Mouse (Mus musculus): ENCODE measurements around the gene Clec2d.
"Not testable (repeated sequence)": the region's sequence is repeated elsewhere in the genome, so short reads cannot be mapped to it uniquely, and the experiment has no call there.

Clec2d gene

GRCm38 (mm10) chr6:129187200-129187651 is 6.8 kb downstream of the Clec2d start:
- DNase-seq (ENCODE audit: low spot score), result no peak

- DNase-seq (ENCODE audit: low spot score), result not testable (repeated sequence)
Measured at GRCm38 (mm10) chr6:129187816-129188215, 7.4 kb downstream of the Clec2d start.

DNA sequence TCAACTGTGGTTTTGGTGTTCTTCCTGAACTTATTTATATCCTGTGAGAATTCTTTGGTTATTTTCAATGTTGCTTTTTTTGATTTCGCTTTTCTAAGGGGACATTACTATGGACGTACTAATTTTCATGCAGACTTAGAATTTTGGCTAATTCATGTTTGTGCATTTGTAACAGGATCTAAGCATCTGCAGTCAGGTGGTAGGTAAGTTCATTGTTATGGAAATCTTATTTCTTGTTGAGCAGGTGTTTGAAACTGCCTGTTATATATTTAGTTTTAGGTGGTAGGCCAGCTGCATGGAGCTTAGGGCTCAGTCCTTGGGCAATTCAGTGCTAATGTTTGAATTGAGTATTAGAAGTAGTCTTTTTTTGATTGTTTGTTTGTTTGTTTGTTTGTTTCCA is 13.0 kb downstream of the Clec2d start:
- no peak for DNase-seq (ENCODE audit: low spot score)

DNA sequence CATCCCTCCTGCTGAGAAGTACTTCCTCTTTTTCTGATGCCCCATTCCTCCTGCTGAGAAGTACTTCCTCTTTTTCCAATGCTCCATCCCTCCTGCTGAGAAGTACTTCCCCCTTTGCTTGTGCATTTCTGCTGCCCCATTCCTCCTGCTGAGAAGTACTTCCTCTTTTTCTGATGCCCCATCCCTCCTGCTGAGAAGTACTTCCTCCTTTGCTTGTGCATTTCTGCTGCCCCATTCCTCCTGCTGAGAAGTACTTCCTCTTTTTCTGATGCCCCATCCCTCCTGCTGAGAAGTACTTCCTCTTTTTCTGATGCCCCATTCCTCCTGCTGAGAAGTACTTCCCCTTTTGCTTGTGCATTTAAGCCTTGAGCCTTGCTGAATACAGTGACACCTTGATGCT is 19.7 kb downstream of the Clec2d start:
- DNase-seq (ENCODE audit: low spot score), result not testable (repeated sequence)

DNA sequence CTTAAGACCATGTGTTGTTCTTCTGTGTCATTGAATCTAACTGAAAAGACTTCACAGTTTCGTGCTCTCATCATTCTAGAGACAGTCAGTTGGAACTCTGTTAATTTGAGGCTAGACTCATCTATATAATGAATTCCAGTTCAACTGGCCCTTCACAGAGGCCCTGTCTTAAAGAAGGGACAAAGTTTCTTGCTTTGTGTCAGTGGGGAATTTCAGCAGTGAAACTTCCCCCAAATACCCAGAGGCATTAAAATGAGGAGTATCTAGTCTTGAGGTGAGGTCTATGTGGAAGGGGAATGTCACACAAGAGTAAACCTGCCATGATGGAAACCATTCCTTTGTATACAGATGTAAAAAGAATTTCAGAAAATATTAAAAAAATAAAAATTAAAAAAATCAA is 21.9 kb downstream of the Clec2d start:
- no peak for DNase-seq (ENCODE audit: low spot score)

DNA sequence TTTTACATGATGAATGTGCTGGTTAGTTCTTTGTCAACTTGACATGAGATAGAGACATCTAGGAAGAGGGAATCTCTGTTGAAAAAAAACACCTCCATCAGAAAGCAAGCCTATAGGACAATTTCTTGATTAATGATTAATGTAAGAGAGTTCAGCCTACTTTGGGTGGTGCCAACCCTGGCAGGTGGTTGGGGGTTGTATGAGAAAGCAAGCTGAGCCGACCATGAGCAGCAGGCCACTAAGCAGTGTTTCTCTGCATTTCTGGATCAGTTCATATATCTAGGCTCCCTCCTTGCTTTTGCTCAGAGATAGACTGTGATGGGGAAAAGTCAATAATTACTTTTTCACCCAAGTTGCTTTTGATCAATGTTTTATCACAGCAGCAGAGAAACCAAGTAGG is 23.9 kb downstream of the Clec2d start:
- no peak for DNase-seq (ENCODE audit: low spot score)

- DNase-seq (ENCODE audit: low spot score), result no peak
Measured at GRCm38 (mm10) chr6:129204838-129205237, 24.4 kb downstream of the Clec2d start.

DNA sequence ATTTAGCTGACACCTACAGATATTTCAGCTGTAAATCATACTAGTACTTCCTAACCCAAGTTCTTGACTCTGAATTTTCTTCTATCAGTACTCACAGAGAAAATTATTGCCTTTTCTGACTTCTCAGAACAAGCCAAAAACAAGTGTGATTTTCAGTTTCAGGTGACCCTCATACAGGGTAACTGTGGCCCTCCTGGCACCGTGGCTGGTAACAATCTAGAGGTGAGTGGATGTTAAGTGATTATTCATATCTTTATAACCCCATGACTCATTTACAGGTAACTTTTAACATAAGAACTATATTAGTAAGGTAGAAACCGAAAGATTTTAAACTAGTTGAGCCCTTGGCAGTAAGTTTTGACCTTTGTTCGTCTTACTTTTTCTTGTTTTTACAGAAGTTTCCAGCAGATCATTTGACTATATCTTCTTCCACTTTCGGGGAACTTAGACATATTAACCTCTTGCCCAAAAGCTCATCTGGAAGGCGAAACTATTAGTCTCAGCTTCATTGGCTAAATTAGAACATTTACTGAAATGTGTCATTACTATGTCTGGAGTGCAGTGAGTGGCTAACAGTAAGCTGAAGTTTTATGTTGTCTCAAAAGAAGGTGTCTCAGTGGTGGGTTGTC is 28.6 kb downstream of the Clec2d start:
- DNase-seq (ENCODE audit: low spot score), result no peak

DNA sequence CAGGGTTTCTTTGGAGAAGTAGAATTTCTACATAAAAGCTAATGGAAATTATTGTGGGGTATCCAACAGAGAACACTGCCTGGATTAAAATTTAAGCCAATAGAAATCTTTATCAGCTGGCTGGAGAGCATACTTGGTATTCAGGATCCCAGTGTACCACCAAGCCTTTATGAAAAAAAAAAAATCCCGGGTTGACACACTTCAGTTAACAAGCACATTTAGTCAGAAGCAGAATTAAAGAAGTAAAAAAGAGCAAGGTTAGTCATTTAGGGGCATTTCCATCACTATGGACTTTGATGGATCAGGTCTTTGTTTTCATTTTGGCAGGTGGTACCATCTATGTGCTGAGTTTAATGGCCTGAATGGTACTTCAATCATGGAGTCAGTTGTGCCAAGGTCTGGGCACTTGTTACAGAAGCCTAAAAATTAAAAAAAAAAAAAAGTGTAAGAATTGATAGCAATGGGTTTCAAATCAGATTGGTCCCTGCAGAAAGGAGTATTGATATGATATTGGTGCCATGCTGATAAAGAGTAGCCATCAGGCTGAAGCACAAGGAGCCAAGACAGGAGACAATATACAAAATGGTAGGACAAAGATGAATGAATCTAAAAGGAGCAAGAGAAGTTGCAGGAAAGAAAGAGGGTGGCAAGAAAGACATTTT is 29.5 kb downstream of the Clec2d start:
- DNase-seq (ENCODE audit: low spot score), result no peak

DNA sequence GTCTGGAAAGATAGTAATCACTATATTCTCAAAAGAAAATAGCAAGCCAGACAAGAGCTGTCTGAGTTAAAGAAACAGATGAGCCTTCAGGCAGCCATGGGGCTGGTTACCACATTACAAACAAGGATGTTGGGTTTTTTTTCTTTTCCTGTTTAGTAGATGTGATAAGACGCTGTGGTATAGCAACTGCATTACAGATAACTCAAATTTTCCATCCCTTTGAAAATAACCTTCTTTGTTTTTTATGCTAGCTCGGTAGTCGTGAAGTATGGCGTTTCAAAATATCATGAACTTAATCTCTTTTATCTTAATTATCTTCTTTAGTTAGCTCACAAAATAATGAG is 30.0 kb downstream of the Clec2d start:
- DNase-seq (ENCODE audit: low spot score), result no peak

DNA sequence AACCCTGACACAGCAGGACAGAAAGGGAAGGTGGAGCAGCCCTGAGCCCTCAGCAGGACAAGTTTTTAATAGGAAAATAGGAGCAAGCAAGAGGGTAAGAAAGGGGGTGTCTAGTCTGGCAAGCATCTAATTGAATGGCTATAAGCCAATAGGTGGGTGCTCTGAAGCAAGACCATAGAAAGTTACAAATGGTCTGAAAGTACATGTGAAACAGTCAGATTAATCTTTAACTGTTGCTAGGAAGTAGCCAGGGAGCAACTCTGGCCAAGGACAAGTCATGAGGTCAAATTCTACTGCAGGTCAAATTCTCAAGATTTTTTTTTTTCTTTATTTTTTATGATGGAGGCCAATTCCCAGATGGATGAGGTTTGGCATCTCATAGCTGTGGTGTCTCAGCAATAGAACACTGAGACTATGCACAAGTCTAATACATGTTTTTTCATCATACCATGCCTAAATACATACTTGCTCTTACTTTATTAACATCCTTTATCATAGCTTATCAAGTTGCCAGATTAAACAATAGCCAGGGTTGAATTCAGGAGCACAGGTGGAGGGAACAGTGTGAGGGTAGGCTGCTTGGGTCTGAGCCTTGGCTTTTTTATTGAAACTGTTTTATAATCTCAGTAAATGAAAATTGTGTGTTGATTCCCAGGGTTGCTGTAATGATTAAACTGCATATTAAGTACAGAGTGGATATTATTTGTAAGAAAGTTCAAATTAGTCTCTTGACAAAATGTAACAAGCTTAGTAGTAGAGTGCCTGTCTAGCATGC is 32.2 kb downstream of the Clec2d start:
- DNase-seq (ENCODE audit: low spot score), result peak; percentile 47

GRCm38 (mm10) chr6:129213497-129213896 is 33.1 kb downstream of the Clec2d start:
- no peak for DNase-seq (ENCODE audit: low spot score)

DNA sequence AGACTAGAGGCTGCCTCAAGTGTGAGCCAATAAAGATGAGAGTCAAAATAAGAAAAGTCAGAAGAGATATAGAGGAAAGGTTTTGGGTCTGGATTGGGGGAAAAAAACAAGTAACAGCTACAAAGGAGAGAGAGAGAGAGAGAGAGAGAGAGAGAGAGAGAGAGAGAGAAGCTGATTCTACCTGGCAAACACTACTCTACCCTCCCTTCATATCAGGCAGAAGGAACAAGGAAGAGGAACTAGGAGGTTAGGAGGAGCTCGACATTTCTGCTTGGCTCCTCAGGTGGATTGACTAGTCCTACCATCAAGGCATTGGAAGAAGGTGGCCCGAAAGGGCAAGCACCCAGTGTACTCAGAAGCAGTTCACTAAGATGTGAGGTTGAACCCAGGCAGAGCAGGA is 33.8 kb downstream of the Clec2d start:
- no peak for DNase-seq (ENCODE audit: low spot score)

DNA sequence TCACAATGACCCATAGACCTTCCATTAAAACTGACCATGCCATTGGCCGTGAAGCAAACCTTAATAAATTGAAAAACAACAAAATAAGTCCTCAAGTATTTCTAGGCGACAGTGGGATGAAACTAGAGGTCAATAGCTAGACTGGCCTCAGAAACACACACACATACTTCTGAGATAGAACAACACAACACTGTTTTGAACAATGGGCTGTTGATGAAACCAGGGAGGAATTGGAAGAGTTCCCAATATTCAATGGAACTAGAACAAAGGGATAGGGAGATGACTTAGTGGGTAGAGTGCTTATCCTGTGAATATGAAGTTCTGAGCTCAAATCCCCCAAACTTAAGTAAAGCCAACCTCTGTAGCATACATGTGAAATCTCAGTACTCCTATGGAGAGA is 34.6 kb downstream of the Clec2d start:
- no peak for DNase-seq (ENCODE audit: low spot score)

- DNase-seq (ENCODE audit: low spot score), result no peak
Measured at GRCm38 (mm10) chr6:129215886-129216637, 35.6 kb downstream of the Clec2d start.

DNA sequence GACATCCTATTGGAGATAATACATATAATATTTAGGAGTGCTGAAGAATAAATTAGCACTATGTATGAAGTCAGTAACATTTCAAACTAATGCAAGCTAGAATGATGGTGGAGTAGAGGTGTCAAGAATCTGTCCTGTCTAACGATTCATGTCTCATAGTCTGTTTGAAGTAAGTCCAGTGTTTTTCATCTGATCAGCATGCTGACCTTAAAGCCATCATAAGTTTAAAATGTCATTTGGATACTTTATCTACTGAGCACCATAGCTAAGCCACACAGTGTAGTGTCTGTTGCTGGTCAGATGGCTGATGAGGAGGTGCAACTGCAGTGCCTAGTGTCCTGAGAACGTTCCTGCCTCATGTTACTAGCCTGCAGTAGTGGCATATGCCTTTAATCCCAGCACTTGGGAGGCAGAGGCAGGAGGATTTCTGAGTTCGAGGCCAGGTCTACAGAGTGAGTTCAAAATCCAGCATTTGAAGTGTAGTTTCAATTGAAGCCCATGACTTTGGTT is 36.4 kb downstream of the Clec2d start:
- no peak for DNase-seq (ENCODE audit: low spot score)

DNA sequence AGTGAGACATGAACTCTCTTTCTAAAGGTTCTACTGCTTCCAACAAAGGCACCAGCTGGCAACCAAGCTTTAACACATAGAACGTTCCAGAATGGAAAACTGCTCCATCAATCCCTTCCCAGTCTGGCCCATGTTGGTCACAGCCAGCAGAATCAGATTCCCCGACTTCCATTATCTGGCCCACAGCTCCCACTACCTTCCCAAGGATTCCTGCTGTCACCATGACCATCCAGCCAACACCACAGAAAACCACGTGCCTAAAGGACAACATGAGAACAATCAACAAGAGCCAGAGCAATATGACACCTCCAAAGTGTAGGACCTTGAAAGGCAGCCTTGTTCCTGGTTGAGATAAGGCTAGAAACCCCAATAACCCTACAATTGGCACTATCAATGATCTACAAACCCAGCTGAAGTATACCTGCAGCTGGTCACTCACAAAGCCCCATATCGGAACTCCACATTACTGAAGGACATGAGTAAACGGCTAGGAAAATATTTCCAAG is 37.8 kb downstream of the Clec2d start:
- DNase-seq (ENCODE audit: low spot score), result no peak

GRCm38 (mm10) chr6:129219897-129220517 is 39.6 kb downstream of the Clec2d start:
- DNase-seq (ENCODE audit: low spot score), result no peak

DNA sequence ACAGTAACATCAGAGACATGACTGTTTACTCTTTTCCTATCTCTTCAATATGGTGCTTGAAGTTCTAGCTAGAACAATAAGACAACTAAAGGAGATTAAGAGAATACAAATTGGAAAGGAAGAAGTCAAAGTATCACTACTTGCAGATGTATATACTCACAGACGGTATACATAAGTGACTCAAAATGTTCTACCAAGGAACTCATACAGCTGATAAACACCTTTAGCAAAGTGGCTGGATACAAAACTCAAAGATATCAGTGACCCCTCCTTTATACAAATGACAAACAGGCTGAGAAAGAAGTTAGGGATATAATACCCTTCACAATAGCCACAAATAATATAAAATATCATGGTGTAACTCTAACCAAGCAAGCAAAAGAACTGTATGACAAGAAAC is 40.6 kb downstream of the Clec2d start:
- no peak for DNase-seq (ENCODE audit: low spot score)

GRCm38 (mm10) chr6:129222188-129222800 is 41.9 kb downstream of the Clec2d start:
- DNase-seq (ENCODE audit: low spot score), result no peak

GRCm38 (mm10) chr6:129223611-129224010 is 43.2 kb downstream of the Clec2d start:
- no peak for DNase-seq (ENCODE audit: low spot score)
